Mouse (Mus musculus): ENCODE measurements around the gene Eif4g2. TPM values are rescaled to one million over a fixed set of nuclear protein-coding genes. Genes with fewer than 3 reads are reported as not detected.

The Eif4g2 gene
- polyA plus RNA-seq, 2 experiments: 350 to 921 TPM

GRCm38 (mm10) chr7:111098196-111098595 is 15.4 kb upstream of the Eif4g2 start:
- TF ChIP-seq POLR2A (IDR thresholded peaks at IDR 0.05; ENCODE audit: borderline replicate concordance, extremely low read depth, insufficient read depth, insufficient read length): no peak
- 93% methylated on average over 1 of the region's 1 CpGs for WGBS
- H3K27ac ChIP-seq (replicated peaks; ENCODE audit: low read depth, low read length): no peak overlapping the region
- ATAC-seq (ENCODE audit: low FRiP score, low read depth) (no peak), DNase-seq (ENCODE audit: low spot score) (no peak)
- H3K27me3 ChIP-seq (ENCODE audit: control insufficient read depth, insufficient read depth, low read length): no peaks in the 10 kb centered on the region
- H3K9me3 ChIP-seq (ENCODE audit: control insufficient read depth, low read length): no peaks in the 10 kb centered on the region
- no peak overlapping the region for H3K9ac ChIP-seq (ENCODE audit: low read depth, low read length, severe bottlenecking)
- no peak overlapping the region for H3K4me3 ChIP-seq (replicated peaks; ENCODE audit: low read length)
- H3K36me3 ChIP-seq (ENCODE audit: control insufficient read depth, insufficient read depth, low read length): no peaks in the 10 kb centered on the region
- no peaks in the 10 kb centered on the region for H3K4me1 ChIP-seq (ENCODE audit: control insufficient read depth, insufficient read depth, low read length)
- H3K4me2 ChIP-seq (replicated peaks; ENCODE audit: low read depth, low read length, severe bottlenecking): no peak overlapping the region

DNA sequence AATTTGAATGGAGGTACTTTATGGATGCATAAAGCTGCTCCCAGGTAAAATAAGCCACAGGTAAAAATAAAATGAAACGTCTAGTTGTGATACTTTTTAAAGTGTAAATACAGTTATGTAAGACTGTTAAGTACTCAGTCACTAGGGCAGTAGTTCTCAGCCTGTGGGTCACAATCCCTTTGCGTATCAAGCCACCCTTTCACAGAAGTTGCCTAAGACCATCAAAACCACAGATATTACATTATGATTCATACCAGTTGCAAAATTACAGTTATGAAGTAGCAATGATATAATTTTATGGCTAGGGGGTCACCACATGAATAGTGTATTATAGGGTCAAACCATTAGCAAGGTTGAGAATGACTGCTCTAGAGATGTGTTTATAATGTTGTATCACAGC is 12.3 kb upstream of the Eif4g2 start:
- no peak for DNase-seq (ENCODE audit: low spot score)
- H3K9me3 ChIP-seq (ENCODE audit: control insufficient read depth, low read length): no peaks in the 10 kb centered on the region
- no peak overlapping the region for H3K27ac ChIP-seq (replicated peaks; ENCODE audit: low read depth, low read length)
- WGBS: 80% methylated on average over 2 of the region's 2 CpGs
- no peaks in the 10 kb centered on the region for H3K36me3 ChIP-seq (ENCODE audit: control insufficient read depth, insufficient read depth, low read length)
- ATAC-seq (ENCODE audit: low FRiP score, low read depth): no peak
- no peak overlapping the region for H3K4me2 ChIP-seq (replicated peaks; ENCODE audit: low read depth, low read length, severe bottlenecking)
- H3K4me1 ChIP-seq (ENCODE audit: control insufficient read depth, insufficient read depth, low read length): no peaks in the 10 kb centered on the region
- H3K4me3 ChIP-seq (replicated peaks; ENCODE audit: low read length): no peak overlapping the region
- H3K9ac ChIP-seq (ENCODE audit: low read depth, low read length, severe bottlenecking): no peak overlapping the region
- TF ChIP-seq POLR2A (IDR thresholded peaks at IDR 0.05; ENCODE audit: borderline replicate concordance, extremely low read depth, insufficient read depth, insufficient read length): no peak
- no peaks in the 10 kb centered on the region for H3K27me3 ChIP-seq (ENCODE audit: control insufficient read depth, insufficient read depth, low read length)

DNA sequence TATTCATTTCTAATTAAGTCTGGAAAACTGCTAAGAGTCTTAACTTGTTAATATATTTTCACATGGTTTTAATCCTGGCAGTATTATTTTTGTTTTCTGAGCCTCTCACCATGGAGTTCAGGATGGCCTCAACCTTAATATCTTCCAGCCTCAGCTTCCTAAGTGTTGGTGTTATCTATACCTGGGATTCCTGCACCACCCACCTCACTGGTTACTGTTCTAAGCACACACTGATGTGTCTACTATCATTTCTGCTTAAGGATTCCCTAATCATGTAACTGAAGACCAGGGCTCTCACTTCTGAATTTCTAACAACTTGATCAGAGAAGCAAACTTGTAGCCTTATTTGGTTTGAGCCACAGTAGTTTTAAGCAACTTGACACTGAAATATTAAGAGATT is 2.3 kb upstream of the Eif4g2 start:
- Histone ChIP-seq H3K27me3 (ENCODE audit: control insufficient read depth, insufficient read depth, low read length) (no peaks in the 10 kb centered on the region), H3K4me1 (ENCODE audit: control insufficient read depth, insufficient read depth, low read length) (peaks cover 6% of the 10 kb centered on the region), H3K4me3 (replicated peaks; ENCODE audit: low read length) (no peak overlapping the region), H3K36me3 (ENCODE audit: control insufficient read depth, insufficient read depth, low read length) (peaks cover 16% of the 10 kb centered on the region), H3K4me2 (replicated peaks; ENCODE audit: low read depth, low read length, severe bottlenecking) (no peak overlapping the region), H3K9me3 (ENCODE audit: control insufficient read depth, low read length) (no peaks in the 10 kb centered on the region), H3K9ac (ENCODE audit: low read depth, low read length, severe bottlenecking) (no peak overlapping the region), H3K27ac (replicated peaks; ENCODE audit: low read depth, low read length) (no peak overlapping the region)
- no peak for TF ChIP-seq POLR2A (IDR thresholded peaks at IDR 0.05; ENCODE audit: borderline replicate concordance, extremely low read depth, insufficient read depth, insufficient read length)
- no peak for ATAC-seq (ENCODE audit: low FRiP score, low read depth)
- DNase-seq (ENCODE audit: low spot score): no peak

DNA sequence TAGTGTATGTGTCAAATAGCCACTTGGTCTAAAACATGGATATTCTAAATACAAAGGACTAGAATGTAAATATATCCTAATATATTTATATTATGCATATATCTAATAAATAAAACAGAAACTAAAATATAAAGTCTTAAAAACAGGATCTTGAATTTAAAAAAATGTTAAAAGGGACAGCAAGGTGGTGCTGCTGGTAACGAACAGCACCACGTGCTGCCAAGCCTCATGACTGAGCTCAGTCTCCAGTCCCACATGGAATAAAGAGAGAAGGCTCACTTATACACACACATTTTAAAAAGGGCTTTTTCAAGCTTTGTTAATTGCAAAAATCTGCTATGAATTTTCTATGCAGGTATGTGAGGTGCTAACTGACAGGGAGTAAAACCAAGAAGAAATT is 1.6 kb upstream of the Eif4g2 start:
- no peaks in the 10 kb centered on the region for H3K27me3 ChIP-seq (ENCODE audit: control insufficient read depth, insufficient read depth, low read length)
- no peak overlapping the region for H3K27ac ChIP-seq (replicated peaks; ENCODE audit: low read depth, low read length)
- peaks cover 13% of the 10 kb centered on the region for H3K4me1 ChIP-seq (ENCODE audit: control insufficient read depth, insufficient read depth, low read length)
- TF ChIP-seq POLR2A (IDR thresholded peaks at IDR 0.05; ENCODE audit: borderline replicate concordance, extremely low read depth, insufficient read depth, insufficient read length): no peak
- WGBS: 63% methylated on average over 2 of the region's 2 CpGs
- H3K4me3 ChIP-seq (replicated peaks; ENCODE audit: low read length): no peak overlapping the region
- H3K4me2 ChIP-seq (replicated peaks; ENCODE audit: low read depth, low read length, severe bottlenecking): no peak overlapping the region
- ATAC-seq (ENCODE audit: low FRiP score, low read depth): no peak
- H3K36me3 ChIP-seq (ENCODE audit: control insufficient read depth, insufficient read depth, low read length): peaks cover 23% of the 10 kb centered on the region
- no peak for DNase-seq (ENCODE audit: low spot score)
- no peak overlapping the region for H3K9ac ChIP-seq (ENCODE audit: low read depth, low read length, severe bottlenecking)
- no peaks in the 10 kb centered on the region for H3K9me3 ChIP-seq (ENCODE audit: control insufficient read depth, low read length)

- Histone ChIP-seq H3K27me3 (ENCODE audit: control insufficient read depth, insufficient read depth, low read length) (no peaks in the 10 kb centered on the region), H3K9me3 (ENCODE audit: control insufficient read depth, low read length) (no peaks in the 10 kb centered on the region), H3K36me3 (ENCODE audit: control insufficient read depth, insufficient read depth, low read length) (peaks cover 30% of the 10 kb centered on the region), H3K4me3 (replicated peaks; ENCODE audit: low read length) (peak overlapping the region; percentile 95), H3K9ac (ENCODE audit: low read depth, low read length, severe bottlenecking) (peak overlapping the region; percentile 99), H3K4me1 (ENCODE audit: control insufficient read depth, insufficient read depth, low read length) (peaks cover 13% of the 10 kb centered on the region), H3K4me2 (replicated peaks; ENCODE audit: low read depth, low read length, severe bottlenecking) (peak overlapping the region; percentile 46), H3K27ac (replicated peaks; ENCODE audit: low read depth, low read length) (peak overlapping the region; percentile 100)
- 7% methylated on average over 4 of the region's 4 CpGs for WGBS
- DNase-seq (ENCODE audit: low spot score): peak; percentile 42
- no peak for ATAC-seq (ENCODE audit: low FRiP score, low read depth)
- TF ChIP-seq POLR2A (IDR thresholded peaks at IDR 0.05; ENCODE audit: borderline replicate concordance, extremely low read depth, insufficient read depth, insufficient read length): no peak
These were observed 897 bp upstream of the Eif4g2 start for GRCm38 (mm10) chr7:111083733-111084120.
